Mouse (Mus musculus): ENCODE measurements around the gene Nrp2.

Gene Nrp2

GRCm38 (mm10) chr1:62751011-62752006, 48.2 kb downstream of the Nrp2 start:
- peak in 1 of 2 experiments; percentile 24 for DNase-seq (ENCODE audit: low spot score in 2 of 2)

- DNase-seq (ENCODE audit: low spot score in 2 of 2) = no peak
Observed at GRCm38 (mm10) chr1:62752055-62752454, 49.0 kb downstream of the Nrp2 start.

DNA sequence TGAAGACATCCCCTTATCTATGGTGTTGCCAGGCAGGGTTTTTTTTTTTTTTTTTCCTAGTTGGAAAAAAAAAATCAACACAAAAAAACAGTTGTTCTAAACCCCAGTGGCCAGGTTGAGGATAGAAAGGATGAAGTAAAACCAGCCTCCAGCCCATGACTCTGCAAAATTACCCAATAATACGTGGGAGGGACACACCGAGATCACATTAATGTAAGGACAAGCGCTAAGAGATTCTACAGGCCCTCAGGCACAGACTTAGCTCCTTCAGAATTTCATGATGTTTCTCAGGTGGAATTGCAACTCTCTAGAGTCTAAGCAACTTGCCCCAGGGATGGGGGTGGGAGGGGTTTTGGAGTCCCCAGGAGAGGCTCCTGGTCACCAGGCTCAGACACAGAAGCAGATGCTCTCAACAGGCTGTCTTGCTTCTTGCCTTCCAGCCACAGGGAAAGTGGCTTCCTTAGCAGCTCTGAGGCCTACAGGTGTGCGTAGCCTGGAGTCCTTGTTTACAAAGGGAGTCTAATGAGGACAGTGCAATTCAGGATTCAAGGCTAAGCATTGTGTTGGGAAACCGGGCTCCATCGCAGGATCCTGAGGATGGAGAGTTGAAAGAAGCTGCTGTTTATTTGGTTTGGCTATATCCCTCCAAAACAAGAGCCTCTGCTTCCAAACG, 49.7 kb downstream of the Nrp2 start:
- DNase-seq (ENCODE audit: low spot score in 2 of 2) = no peak

DNA sequence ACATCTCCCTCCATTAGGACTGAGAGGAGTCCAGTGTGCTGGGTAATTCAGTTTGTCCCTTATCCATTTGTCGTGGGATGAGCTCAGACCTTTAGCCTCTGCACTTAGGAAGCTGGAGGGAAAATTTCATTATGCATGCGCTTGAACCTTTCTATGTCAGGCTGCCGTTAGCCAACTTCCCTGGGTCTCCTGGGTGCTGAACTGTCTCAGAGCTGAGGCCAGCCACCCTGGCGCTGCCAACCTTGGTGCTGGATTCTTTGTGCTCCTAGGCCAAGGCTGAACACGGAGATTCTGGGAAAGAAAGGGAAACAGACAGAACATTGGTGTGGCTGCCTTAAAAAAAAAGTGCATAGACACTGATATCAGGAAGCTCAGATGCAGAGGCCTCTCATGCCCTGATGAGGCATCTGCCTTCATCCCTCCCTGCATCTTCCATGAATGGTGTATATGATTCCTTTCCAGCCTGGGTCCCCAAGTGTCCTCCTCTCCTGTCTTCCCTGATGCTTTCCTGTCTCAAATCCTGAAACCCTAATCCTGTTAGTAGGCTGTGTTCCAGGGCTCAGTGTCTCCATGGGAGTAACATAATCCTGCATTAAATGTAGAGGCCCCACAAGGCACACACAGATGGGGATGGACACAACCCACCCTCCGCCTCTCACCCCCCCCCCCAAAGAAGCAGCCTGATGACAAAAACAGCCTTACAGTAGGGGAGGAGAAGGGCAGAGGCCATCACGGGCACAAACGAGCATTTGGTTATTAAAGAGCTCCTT, 51.2 kb downstream of the Nrp2 start:
- no peak for DNase-seq (ENCODE audit: low spot score in 2 of 2)

DNA sequence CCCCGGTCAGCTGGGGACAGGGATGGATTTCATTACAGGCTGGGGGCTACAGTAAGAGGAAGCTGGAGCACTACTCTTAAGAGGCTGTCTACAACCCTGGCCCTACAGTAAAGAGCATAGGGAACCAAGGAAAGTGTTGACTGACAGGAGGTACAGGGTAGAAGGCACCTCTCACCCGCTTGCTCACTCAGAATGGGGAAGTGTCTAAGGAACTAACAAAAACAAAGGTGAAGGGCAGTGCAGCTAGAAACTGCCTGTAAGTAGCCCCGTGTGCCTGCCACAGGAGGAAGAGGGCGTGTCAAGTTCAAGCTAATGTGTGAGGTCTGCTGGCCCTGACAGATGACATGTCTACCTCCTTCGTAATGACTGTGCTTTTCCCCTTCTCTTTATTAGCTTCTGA, 57.0 kb downstream of the Nrp2 start:
- DNase-seq (ENCODE audit: low spot score in 2 of 2) = no peak

DNA sequence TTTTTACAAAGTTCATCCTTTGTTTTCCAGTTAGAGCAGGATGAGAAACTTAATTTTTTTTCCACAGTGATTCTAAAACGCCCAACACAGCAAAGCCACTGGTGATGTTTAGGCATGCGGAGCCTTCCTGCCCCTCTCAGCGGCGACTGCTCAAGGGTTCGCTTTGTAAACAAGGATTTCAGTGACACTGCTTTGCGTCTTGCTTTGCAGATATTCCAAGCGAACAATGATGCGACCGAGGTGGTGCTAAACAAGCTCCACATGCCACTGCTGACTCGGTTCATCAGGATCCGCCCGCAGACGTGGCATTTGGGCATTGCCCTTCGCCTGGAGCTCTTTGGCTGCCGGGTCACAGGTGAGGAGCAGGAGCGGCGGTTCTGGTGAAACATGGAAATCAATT, 57.5 kb downstream of the Nrp2 start:
- DNase-seq (ENCODE audit: low spot score in 2 of 2) = no peak

GRCm38 (mm10) chr1:62763779-62764178, 60.7 kb downstream of the Nrp2 start:
- DNase-seq (ENCODE audit: low spot score in 2 of 2) = no peak

GRCm38 (mm10) chr1:62765171-62765570, 62.1 kb downstream of the Nrp2 start:
- no peak for DNase-seq (ENCODE audit: low spot score in 2 of 2)

DNA sequence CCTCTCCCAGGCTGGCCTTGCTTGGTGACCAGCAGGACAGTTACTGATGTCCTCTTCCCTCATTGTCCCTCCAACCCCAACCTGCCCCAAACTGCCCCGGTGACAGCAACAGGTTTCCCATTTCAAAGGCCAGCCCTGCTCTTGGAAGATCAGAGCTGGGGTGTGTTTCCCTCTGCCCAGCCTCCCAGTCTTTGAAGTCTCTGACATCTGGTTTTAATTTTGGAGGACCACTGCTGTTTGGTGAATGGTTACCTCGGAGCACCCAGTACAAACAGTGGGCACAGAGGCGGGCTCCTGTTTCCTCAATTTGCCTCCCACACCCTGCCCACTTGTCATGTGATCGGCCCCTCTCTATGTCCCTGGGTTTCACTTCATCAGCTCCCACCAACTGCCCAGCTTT, 63.7 kb downstream of the Nrp2 start:
- no peak for DNase-seq (ENCODE audit: low spot score in 2 of 2)

DNA sequence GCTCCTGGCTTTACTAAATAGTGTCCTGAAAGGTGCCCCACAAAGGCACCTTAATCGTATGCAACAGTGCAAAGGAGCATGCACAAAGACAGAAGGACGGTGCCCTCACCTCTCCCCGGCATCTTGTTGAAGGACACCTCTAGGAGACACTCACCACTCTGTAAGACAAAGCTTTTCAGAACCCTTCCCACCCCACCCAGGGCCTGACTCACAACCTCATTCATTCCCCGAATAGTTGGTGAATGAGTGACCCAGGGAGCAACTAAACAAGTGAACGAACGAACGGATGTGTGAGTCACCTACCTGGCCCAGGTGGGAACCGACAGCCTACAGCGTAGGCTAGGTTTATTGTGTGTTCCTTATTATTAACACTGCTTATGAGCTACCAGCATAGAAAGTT, 64.5 kb downstream of the Nrp2 start:
- peak; percentile 37 to 43 for DNase-seq (ENCODE audit: low spot score in 2 of 2)

DNA sequence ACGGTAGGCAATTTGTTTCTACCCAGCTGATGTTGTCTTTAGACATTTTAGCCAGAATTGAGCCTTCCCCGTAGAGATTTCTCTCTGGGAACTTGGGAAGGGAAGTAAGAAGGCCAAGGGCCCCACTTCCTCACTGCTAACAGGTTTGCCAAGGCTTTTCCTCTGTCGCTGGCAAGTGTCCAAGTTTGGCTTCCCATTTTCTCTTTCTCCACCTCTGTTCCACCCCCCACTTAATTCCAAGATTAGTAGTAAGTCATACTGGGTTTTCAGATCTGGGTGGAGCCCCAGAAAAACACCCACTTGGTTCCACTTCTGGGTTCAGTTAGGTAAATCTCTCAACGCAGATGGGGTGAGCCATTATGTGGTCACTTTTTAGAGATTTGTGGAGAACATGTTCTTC, 67.5 kb downstream of the Nrp2 start:
- DNase-seq (ENCODE audit: low spot score in 2 of 2) = no peak

DNA sequence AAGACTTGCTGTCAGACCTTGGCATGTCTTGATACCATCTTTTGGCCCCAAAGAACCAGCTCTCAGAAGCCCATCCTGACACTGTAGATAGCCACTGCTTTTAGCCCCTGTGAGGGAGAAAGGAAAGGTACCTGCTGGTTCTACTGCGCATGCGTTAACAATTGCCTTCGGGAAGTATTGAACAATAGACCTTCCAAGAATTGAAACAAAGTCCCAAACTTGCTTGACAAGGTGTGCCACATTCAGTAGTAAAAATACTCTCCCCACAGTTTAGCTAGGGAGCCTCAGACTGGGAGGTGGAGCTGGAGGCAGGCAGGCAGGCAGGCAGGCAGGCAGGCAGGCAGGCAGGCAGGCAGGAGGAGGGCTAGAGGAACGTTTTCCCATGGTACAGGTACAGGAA, 69.3 kb downstream of the Nrp2 start:
- DNase-seq (ENCODE audit: low spot score in 2 of 2) = no peak

DNA sequence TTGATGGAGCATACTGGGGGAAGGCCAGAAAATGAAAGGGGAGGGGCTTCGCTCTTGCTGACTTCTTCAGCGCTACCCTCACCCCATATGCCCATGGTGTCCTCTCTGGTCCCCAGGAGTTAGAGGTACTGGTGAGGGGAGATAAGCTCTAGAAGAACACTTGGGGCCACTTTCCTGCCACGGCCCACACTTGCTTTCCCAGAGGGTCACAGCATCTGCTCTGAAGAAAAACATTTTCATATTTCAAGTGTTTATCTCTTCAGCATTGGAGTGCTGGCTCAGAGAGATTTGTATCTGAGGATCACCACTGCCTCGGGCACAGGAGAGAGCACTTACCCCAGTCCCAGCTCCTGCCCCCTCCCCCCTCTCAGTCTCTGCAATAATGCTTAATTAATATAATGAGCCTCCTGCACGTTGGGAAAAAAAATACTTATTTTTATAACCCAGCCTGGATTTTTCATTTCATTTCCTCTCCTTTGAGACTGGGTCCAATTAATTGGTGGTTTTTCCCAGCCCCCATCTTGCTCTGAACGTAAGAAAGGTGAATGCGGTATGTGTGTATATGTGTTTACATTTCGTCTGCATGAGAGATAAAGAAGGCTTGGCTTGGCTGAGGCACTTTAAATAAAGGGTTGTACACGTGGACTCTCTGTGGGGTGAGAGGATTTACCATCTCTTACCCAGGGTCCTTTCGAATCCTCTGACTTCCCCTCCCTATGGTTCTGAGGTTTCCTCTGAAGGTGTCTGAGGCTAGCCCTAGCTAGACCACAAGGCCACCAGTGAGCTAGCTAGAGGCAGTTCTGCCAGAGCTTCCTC, 70.2 kb downstream of the Nrp2 start:
- no peak for DNase-seq (ENCODE audit: low spot score in 2 of 2)

DNA sequence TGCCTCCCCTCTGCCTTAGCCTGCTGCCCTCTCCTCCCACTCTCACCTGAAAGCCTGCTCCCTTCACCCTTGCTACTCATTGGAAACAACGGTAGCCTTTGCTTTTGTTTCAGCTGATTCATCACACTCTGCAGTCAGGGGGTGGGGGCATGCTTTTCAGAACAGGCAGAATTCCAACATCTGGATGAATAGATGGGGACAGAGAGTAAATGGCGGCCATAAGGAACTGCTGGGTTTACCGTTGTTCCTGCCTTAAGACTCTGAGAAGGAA, 70.8 kb downstream of the Nrp2 start:
- no peak for DNase-seq (ENCODE audit: low spot score in 2 of 2)

GRCm38 (mm10) chr1:62774288-62775218, 71.5 kb downstream of the Nrp2 start:
- DNase-seq (ENCODE audit: low spot score in 2 of 2) = no peak

GRCm38 (mm10) chr1:62777320-62778235, 74.5 kb downstream of the Nrp2 start:
- DNase-seq (ENCODE audit: low spot score in 2 of 2) = no peak

- no peak for DNase-seq (ENCODE audit: low spot score in 2 of 2)
Observed at GRCm38 (mm10) chr1:62778910-62779309, 75.8 kb downstream of the Nrp2 start.

DNA sequence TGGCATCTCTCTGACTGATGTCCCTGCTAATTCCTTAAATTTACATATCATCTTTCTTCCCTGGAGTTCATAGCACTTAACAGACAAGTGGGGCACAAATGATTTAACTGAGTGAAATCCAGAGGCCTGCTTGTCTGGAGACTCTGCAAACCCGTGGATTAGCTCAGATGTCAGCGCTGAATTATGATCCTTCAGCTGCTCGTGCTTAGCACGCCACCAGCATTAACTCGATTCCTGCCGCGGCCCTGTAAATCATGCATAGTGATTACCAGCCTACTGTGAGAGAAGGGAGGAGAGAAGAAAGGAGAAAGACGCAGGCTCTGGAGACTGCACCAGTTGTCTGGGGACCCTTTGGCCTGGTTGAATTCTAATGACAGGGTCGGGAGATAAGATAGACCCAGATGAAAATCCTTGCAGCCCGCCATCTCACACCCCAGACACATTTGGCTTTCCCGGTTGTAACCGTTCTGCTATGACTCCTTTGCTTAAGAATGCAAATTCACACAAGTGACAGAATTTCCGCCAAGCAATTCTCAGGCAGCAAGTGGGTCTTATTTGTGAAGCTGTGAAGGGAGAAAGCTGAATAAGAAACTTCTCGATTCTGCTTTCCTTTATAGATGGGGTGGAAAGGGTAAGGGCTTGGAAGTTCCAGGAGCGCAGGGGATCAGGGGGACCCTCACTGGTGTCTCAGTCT, 77.1 kb downstream of the Nrp2 start:
- no peak for DNase-seq (ENCODE audit: low spot score in 2 of 2)

GRCm38 (mm10) chr1:62782155-62782554, 79.1 kb downstream of the Nrp2 start:
- DNase-seq (ENCODE audit: low spot score in 2 of 2) = no peak

All from urinary bladder, postnatal 36 days (tissue).